Mouse (Mus musculus) stomach, embryonic 14.5 days (tissue): ENCODE results near the gene Fam168b. TPM values are rescaled to one million over a fixed set of nuclear protein-coding genes. Genes with fewer than 3 reads are reported as not detected.
A peak's percentile ranks its signal among the peaks of the same experiment; 100 is the strongest.

Source experiments
- ATAC-seq: fragments of 200-750 bp; cut with Nextera tagmentation; 2 replicates; pipeline ENCODE4 v1.8.0; 2017; ENCODE audit warnings: low read depth, moderate TSS enrichment; ENCODE audit not compliant: insufficient number of reproducible peaks, insufficient read depth, low FRiP score
- H3K27ac ChIP-seq: fragments of 300-500 bp; sonication (generic); 2 replicates; pipeline ENCODE4 v1.5.1; 2014; ENCODE audit warnings: mild to moderate bottlenecking, low read length, moderate library complexity, mixed read lengths
- H3K27me3 ChIP-seq: fragments of 300-500 bp; sonication (generic); 2 replicates; pipeline ENCODE4 v1.6.1; 2014; ENCODE audit warnings: low read length, control low read depth, mixed read lengths; ENCODE audit not compliant: control insufficient read depth, insufficient read depth
- H3K36me3 ChIP-seq: fragments of 300-500 bp; sonication (generic); 2 replicates; pipeline ENCODE4 v1.6.1; 2014; ENCODE audit warnings: mild to moderate bottlenecking, control low read depth, low read length, moderate library complexity, mixed read lengths; ENCODE audit not compliant: control insufficient read depth, insufficient read depth
- H3K4me1 ChIP-seq: fragments of 300-500 bp; sonication (generic); 2 replicates; pipeline ENCODE4 v1.6.1; 2014; ENCODE audit warnings: low read length, control low read depth, mixed read lengths; ENCODE audit not compliant: control insufficient read depth, insufficient read depth
- H3K4me2 ChIP-seq: fragments of 300-500 bp; sonication (generic); replicated peaks from 2 replicates; pipeline ENCODE4 v1.6.1; 2014; ENCODE audit warnings: low read depth, low read length, control low read depth
- H3K4me3 ChIP-seq: fragments of 300-500 bp; sonication (generic); 2 replicates; pipeline ENCODE4 v1.5.1; 2014; ENCODE audit warnings: low read depth, low read length, control low read depth
- H3K9ac ChIP-seq: fragments of 300-500 bp; sonication (generic); replicated peaks from 2 replicates; pipeline ENCODE4 v1.6.1; 2014; ENCODE audit warnings: low read depth, mild to moderate bottlenecking, control low read depth, low read length, moderate library complexity, mixed read lengths
- H3K9me3 ChIP-seq: fragments of 300-500 bp; sonication (generic); 2 replicates; pipeline ENCODE4 v1.6.1; 2016; ENCODE audit warnings: low read depth, low read length, control low read depth; ENCODE audit not compliant: control insufficient read depth
- WGBS: fragments of 180-500 bp; shearing (Covaris S2); extraction: QIAGEN DNeasy Blood & Tissue Kit; methylation state at CpG from one replicate; pipeline ENCODE4 v1.1.7; 2014; 5-methylcytosine and 5-hydroxymethylcytosine counted together
- polyA plus RNA-seq: library from polyadenylated mRNA; unstranded; fragments of >200 nt; fragmentation: Nextera tagmentation; extraction: Ambion mirVana; gene quantifications from 2 replicates; pipeline ENCODE4 v1.2.1, GENCODE M21; 2014

Fam168b gene
- 56.1 and 59.8 TPM in 2 replicates for polyA plus RNA-seq

- Histone ChIP-seq H3K27ac (peak within 1 kb of the TSS; percentile 89), H3K9ac (peak within 1 kb of the TSS; percentile 84), H3K4me3 (peak within 1 kb of the TSS; percentile 75), H3K4me2 (peak within 1 kb of the TSS; percentile 91), H3K9me3 (no peaks in the 10 kb centered on the region), H3K36me3 (no peaks in the 10 kb centered on the region), H3K4me1 (peaks cover 22% of the 10 kb centered on the region; the same call in 1 of the 2 replicates), H3K27me3 (no peaks in the 10 kb centered on the region)
- under 1% methylated on average over 59 of the region's 59 CpGs for WGBS
- ATAC-seq = peak; percentile 89
Observed at GRCm38 (mm10) chr1:34842887-34843618, at the start of gene Fam168b. Gene Fam168b, minus strand, starts transcription at chr1:34843065.

- Histone ChIP-seq H3K4me1 (no peaks in the 10 kb centered on the region), H3K9me3 (no peaks in the 10 kb centered on the region), H3K4me3 (no peak overlapping the region), H3K27ac (no peak overlapping the region), H3K36me3 (no peaks in the 10 kb centered on the region), H3K4me2 (no peak overlapping the region), H3K27me3 (no peaks in the 10 kb centered on the region), H3K9ac (no peak overlapping the region)
- ATAC-seq = no peak
- 50% methylated on average over 3 of the region's 3 CpGs for WGBS
Observed at GRCm38 (mm10) chr1:34892466-34892865, 49.6 kb upstream of the Fam168b start.

DNA sequence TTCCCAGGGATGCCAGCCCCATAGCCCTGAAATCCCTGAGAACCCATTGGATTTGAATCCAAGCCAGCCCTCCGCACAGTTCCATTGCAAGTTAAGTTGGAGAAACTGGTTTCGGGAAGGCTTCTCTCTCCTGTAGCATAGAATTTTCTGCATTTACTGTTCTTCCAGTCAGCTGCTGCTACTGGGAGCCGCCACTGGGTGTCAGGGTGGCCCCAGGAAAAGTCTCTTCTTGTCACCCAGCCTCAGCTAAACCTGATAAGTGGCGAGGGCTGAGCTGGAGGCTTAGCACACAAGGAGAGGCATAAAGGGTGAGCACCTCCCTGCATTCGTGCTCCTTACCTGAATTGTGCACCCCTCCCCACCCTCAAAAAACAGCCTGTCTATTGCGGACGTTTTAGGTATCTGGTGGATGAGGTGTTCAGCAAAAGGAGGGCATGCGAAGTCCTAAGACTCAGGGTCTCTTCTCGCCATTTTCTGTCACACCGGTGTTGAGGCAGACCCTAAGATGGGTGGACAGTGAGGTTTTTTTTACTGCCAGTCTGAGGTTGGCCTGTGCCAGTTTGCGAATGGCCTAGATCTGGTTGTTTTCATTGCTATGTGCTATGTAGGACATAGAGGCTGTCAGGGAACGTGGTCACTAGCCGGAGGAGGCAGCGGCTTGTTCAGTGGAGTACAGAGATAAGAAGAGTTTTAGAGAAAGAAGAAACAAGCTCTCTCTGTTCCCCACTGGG, 48.9 kb upstream of the Fam168b start:
- H3K9ac ChIP-seq = no peak overlapping the region
- no peaks in the 10 kb centered on the region for H3K4me1 ChIP-seq
- H3K27ac ChIP-seq = no peak overlapping the region
- H3K4me3 ChIP-seq = no peak overlapping the region
- no peak overlapping the region for H3K4me2 ChIP-seq
- no peaks in the 10 kb centered on the region for H3K27me3 ChIP-seq
- no peaks in the 10 kb centered on the region for H3K9me3 ChIP-seq
- ATAC-seq = no peak
- 49% methylated on average over 14 of the region's 14 CpGs for WGBS
- no peaks in the 10 kb centered on the region for H3K36me3 ChIP-seq

GRCm38 (mm10) chr1:34883776-34884175, 40.9 kb upstream of the Fam168b start:
- H3K4me2 ChIP-seq = no peak overlapping the region
- no peaks in the 10 kb centered on the region; the same call in 1 of the 2 replicates for H3K9me3 ChIP-seq
- no peaks in the 10 kb centered on the region for H3K4me1 ChIP-seq
- H3K36me3 ChIP-seq = no peaks in the 10 kb centered on the region
- H3K27ac ChIP-seq = no peak overlapping the region
- no peak overlapping the region for H3K4me3 ChIP-seq
- ATAC-seq = no peak
- no peak overlapping the region for H3K9ac ChIP-seq
- H3K27me3 ChIP-seq = no peaks in the 10 kb centered on the region

DNA sequence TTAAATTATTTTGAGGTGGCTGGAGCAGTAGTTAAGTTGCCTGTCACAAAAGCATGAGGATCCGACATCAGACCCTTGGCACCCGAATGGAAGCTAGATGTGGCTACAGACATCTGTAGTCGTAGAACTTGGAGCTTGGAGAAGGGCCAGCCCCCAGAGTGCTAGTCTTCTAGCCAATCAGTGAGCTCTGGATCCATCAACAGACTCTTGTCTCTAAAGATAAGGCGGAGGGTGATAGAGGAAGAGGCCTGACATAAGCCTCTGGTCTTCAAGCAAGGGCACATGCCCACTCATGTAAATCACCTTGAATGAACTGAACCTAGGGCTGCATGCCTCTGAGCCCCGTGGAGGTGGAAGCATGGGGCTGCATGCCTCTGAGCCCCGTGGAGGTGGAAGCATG, 36.7 kb upstream of the Fam168b start:
- no peak for ATAC-seq
- no peak overlapping the region for H3K27ac ChIP-seq
- no peak overlapping the region for H3K9ac ChIP-seq
- no peaks in the 10 kb centered on the region for H3K4me1 ChIP-seq
- no peaks in the 10 kb centered on the region; the same call in 1 of the 2 replicates for H3K9me3 ChIP-seq
- H3K4me2 ChIP-seq = no peak overlapping the region
- 67% methylated on average over 6 of the region's 6 CpGs for WGBS
- no peak overlapping the region for H3K4me3 ChIP-seq
- no peaks in the 10 kb centered on the region for H3K27me3 ChIP-seq
- no peaks in the 10 kb centered on the region for H3K36me3 ChIP-seq

GRCm38 (mm10) chr1:34873551-34873950, 30.7 kb upstream of the Fam168b start:
- H3K27me3 ChIP-seq = no peaks in the 10 kb centered on the region
- WGBS = 84% methylated on average over 5 of the region's 5 CpGs

DNA sequence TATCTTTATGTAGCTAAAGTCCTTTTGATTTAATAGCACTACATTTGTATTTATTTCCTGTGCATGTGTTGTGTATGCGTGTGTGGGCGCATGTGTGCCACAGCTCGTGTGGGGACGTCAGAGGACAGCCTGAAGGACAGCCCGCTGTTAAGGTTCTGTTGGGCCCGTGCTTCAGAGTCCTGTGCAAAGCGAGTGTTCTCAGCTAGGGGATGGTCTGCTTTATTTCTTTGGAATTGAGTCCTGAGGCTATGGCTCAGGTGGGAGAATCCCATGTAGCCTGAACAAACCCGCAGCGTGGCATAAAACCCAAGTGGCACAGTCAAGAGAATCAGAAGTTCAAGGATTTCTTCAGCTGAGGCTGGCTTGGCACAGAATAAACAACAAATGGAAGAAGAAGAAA, 28.3 kb upstream of the Fam168b start:
- H3K36me3 ChIP-seq = no peaks in the 10 kb centered on the region
- H3K9ac ChIP-seq = no peak overlapping the region
- no peaks in the 10 kb centered on the region for H3K4me1 ChIP-seq
- no peak overlapping the region for H3K27ac ChIP-seq
- WGBS = 93% methylated on average over 9 of the region's 9 CpGs
- no peaks in the 10 kb centered on the region for H3K27me3 ChIP-seq
- ATAC-seq = no peak
- no peak overlapping the region for H3K4me3 ChIP-seq
- H3K4me2 ChIP-seq = no peak overlapping the region
- no peaks in the 10 kb centered on the region for H3K9me3 ChIP-seq

More at GRCm38 (mm10) chr1:34873551-34873950, 30.7 kb upstream of the Fam168b start:
- no peaks in the 10 kb centered on the region for H3K4me1 ChIP-seq
- ATAC-seq = no peak
- no peak overlapping the region for H3K4me3 ChIP-seq
- H3K9ac ChIP-seq = no peak overlapping the region
- no peak overlapping the region for H3K4me2 ChIP-seq
- H3K36me3 ChIP-seq = no peaks in the 10 kb centered on the region
- H3K27ac ChIP-seq = no peak overlapping the region
- no peaks in the 10 kb centered on the region for H3K9me3 ChIP-seq

- Histone ChIP-seq H3K36me3 (no peaks in the 10 kb centered on the region), H3K9me3 (no peaks in the 10 kb centered on the region), H3K27ac (no peak overlapping the region), H3K4me2 (no peak overlapping the region), H3K9ac (no peak overlapping the region), H3K27me3 (no peaks in the 10 kb centered on the region), H3K4me3 (no peak overlapping the region), H3K4me1 (no peaks in the 10 kb centered on the region)
- 95% methylated on average over 16 of the region's 16 CpGs for WGBS
- ATAC-seq = no peak
Observed at GRCm38 (mm10) chr1:34869231-34869630, 26.4 kb upstream of the Fam168b start.
